Mouse (Mus musculus) embryonic fibroblast, embryonic 13.5 days (primary cell): Measurements from ENCODE around the gene Sytl3.
"Not testable (repeated sequence)": the region's sequence is repeated elsewhere in the genome, so short reads cannot be mapped to it uniquely, and the experiment has no call there.

Experiments
- CTCF ChIP-seq: IDR thresholded peaks from 2 replicates; pipeline ENCODE4 v1.5.1; 2011; ENCODE audit warnings: mild to moderate bottlenecking, control low read depth, low read length, moderate library complexity, borderline replicate concordance; ENCODE audit not compliant: insufficient read depth
- POLR2A ChIP-seq: IDR thresholded peaks from 2 replicates; pipeline ENCODE4 v1.6.1; 2011; ENCODE audit warnings: low read depth, mild to moderate bottlenecking, control low read depth, low read length, moderate library complexity

DNA sequence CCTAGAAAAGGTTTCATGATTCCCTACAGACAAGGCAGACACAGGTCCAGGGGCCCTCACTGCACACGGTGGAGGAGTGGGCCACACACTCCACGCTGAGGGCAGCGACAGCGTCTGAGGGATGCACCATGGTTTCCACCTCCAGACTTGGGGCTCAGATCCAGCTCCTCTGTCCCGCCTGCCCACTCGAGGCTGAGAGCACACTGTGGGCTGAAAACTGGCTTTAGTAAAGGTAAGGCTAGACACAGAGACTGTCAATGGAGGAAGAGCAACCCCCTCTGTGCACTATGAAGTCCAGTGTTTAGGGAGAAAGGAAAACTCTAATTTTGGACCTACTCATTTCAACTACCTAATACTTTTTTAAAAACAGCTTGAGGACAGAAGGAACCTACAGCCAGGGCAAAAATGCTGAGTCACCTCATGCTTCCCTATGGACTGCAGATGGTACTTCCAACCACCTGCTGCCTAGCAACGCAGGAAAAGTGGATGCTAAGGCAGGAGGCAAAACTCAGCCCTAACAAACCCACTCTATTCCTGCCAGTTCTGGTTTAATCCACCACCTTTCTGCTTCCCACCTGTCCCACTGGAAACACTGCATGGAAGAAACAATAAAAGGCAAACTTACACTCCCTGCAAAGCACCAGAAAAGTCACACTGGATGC, 7.9 kb upstream of the Sytl3 start:
- not testable (repeated sequence) for TF ChIP-seq POLR2A, CTCF
